Mouse (Mus musculus): ENCODE measurements around the gene Zc3hav1.

Zc3hav1 gene

GRCm38 (mm10) chr6:38293708-38294107 lies 60.7 kb downstream of the Zc3hav1 start:
- DNase-seq (ENCODE audit: low spot score), result no peak

GRCm38 (mm10) chr6:38292871-38293646 lies 61.3 kb downstream of the Zc3hav1 start:
- DNase-seq (ENCODE audit: low spot score), result no peak

GRCm38 (mm10) chr6:38284422-38284821 lies 70.0 kb downstream of the Zc3hav1 start:
- no peak for DNase-seq (ENCODE audit: low spot score)

- no peak for DNase-seq (ENCODE audit: low spot score)
These were observed 89.9 kb downstream of the Zc3hav1 start for GRCm38 (mm10) chr6:38264466-38264865.

- DNase-seq (ENCODE audit: low spot score), result no peak
These were observed 90.8 kb downstream of the Zc3hav1 start for GRCm38 (mm10) chr6:38263393-38264159.

- DNase-seq (ENCODE audit: low spot score), result no peak
These were observed 92.5 kb downstream of the Zc3hav1 start for GRCm38 (mm10) chr6:38261877-38262276.

- no peak for DNase-seq (ENCODE audit: low spot score)
These were observed 96.9 kb downstream of the Zc3hav1 start for GRCm38 (mm10) chr6:38257506-38257905.

GRCm38 (mm10) chr6:38256793-38257192 lies 97.6 kb downstream of the Zc3hav1 start:
- DNase-seq (ENCODE audit: low spot score), result no peak

- no peak for DNase-seq (ENCODE audit: low spot score)
These were observed 98.6 kb downstream of the Zc3hav1 start for GRCm38 (mm10) chr6:38255794-38256193.

All from testis, postnatal 14 days (tissue).